Mouse (Mus musculus): ENCODE data around the gene Hps4.

Gene Hps4

GRCm38 (mm10) chr5:112367929-112368328, 25.0 kb downstream of the Hps4 start:
- no peak for DNase-seq (ENCODE audit: low spot score)

GRCm38 (mm10) chr5:112368666-112369065, 25.8 kb downstream of the Hps4 start:
- no peak for DNase-seq (ENCODE audit: low spot score)

GRCm38 (mm10) chr5:112369326-112369725, 26.4 kb downstream of the Hps4 start:
- no peak for DNase-seq (ENCODE audit: low spot score)

- DNase-seq (ENCODE audit: low spot score) = no peak
These were observed 27.4 kb downstream of the Hps4 start for GRCm38 (mm10) chr5:112370236-112370813.

- DNase-seq (ENCODE audit: low spot score) = no peak
These were observed 29.1 kb downstream of the Hps4 start for GRCm38 (mm10) chr5:112371933-112372332.

- no peak for DNase-seq (ENCODE audit: low spot score)
These were observed 33.2 kb downstream of the Hps4 start for GRCm38 (mm10) chr5:112376111-112376510.

- DNase-seq (ENCODE audit: low spot score) = no peak
These were observed 34.5 kb downstream of the Hps4 start for GRCm38 (mm10) chr5:112377380-112377779.

- no peak for DNase-seq (ENCODE audit: low spot score)
These were observed 35.8 kb downstream of the Hps4 start for GRCm38 (mm10) chr5:112378716-112379115.

- no peak for DNase-seq (ENCODE audit: low spot score)
These were observed 38.3 kb downstream of the Hps4 start for GRCm38 (mm10) chr5:112381154-112381553.

GRCm38 (mm10) chr5:112382042-112382441, 39.2 kb downstream of the Hps4 start:
- no peak for DNase-seq (ENCODE audit: low spot score)

GRCm38 (mm10) chr5:112382641-112383330, 39.9 kb downstream of the Hps4 start:
- no peak for DNase-seq (ENCODE audit: low spot score)

- DNase-seq (ENCODE audit: low spot score) = no peak
These were observed 42.1 kb downstream of the Hps4 start for GRCm38 (mm10) chr5:112384805-112385472.

- no peak for DNase-seq (ENCODE audit: low spot score)
These were observed 43.1 kb downstream of the Hps4 start for GRCm38 (mm10) chr5:112385973-112386372.

- no peak for DNase-seq (ENCODE audit: low spot score)
These were observed 46.5 kb downstream of the Hps4 start for GRCm38 (mm10) chr5:112389352-112389751.

GRCm38 (mm10) chr5:112391002-112391401, 48.1 kb downstream of the Hps4 start:
- DNase-seq (ENCODE audit: low spot score) = no peak

- no peak for DNase-seq (ENCODE audit: low spot score)
These were observed 48.9 kb downstream of the Hps4 start for GRCm38 (mm10) chr5:112391676-112392323.

GRCm38 (mm10) chr5:112393741-112394414, 51.0 kb downstream of the Hps4 start:
- no peak for DNase-seq (ENCODE audit: low spot score)

- no peak for DNase-seq (ENCODE audit: low spot score)
These were observed 51.5 kb downstream of the Hps4 start for GRCm38 (mm10) chr5:112394415-112394763.

- DNase-seq (ENCODE audit: low spot score) = peak; percentile 27
These were observed 52.0 kb downstream of the Hps4 start, which contains the start of gene Asphd2 for GRCm38 (mm10) chr5:112394779-112395443. Gene Asphd2 (minus strand): TSS chr5:112394866.

GRCm38 (mm10) chr5:112396066-112396465, 53.2 kb downstream of the Hps4 start:
- no peak for DNase-seq (ENCODE audit: low spot score)

- DNase-seq (ENCODE audit: low spot score) = no peak
These were observed 56.4 kb downstream of the Hps4 start for GRCm38 (mm10) chr5:112399284-112399683.

GRCm38 (mm10) chr5:112402437-112402836, 59.6 kb downstream of the Hps4 start:
- DNase-seq (ENCODE audit: low spot score) = no peak
